Mouse (Mus musculus) CH12.LX (cell line): Measurements from ENCODE around the gene Fgf8.

Experiments used
- CHD2 ChIP-seq: IDR thresholded peaks from 2 replicates; pipeline ENCODE4 v1.6.1; 2011; ENCODE audit warnings: low read length, improper control_type of control experiment
- TBP ChIP-seq: conservative IDR thresholded peaks from 2 replicates; pipeline ENCODE4 v1.6.1; 2011; ENCODE audit warnings: low read depth, low read length, improper control_type of control experiment

- TF ChIP-seq TBP (no peak), CHD2 (no peak)
Observed at GRCm38 (mm10) chr19:45746153-45747020, 3.7 kb upstream of the Fgf8 start.
